Mouse (Mus musculus): ENCODE data around the gene 4933434E20Rik. TPM values are rescaled to one million over a fixed set of nuclear protein-coding genes. Genes with fewer than 3 reads are reported as not detected.

4933434E20Rik gene
- total RNA-seq (2017): 95.8 and 104 TPM in 2 replicates

- peak; percentile 18 for ATAC-seq (ENCODE audit: extremely low read depth, insufficient number of reproducible peaks, low FRiP score, poor library complexity, severe bottlenecking)
Observed at GRCm38 (mm10) chr3:90051441-90052350, at the start of gene 4933434E20Rik. 4933434E20Rik (plus strand) TSS chr3:90051636.

GRCm38 (mm10) chr3:90004091-90004796 lies 47.2 kb upstream of the 4933434E20Rik start:
- no peak for ATAC-seq (ENCODE audit: extremely low read depth, insufficient number of reproducible peaks, low FRiP score, poor library complexity, severe bottlenecking)

GRCm38 (mm10) chr3:90010291-90010690 lies 41.1 kb upstream of the 4933434E20Rik start:
- no peak for ATAC-seq (ENCODE audit: extremely low read depth, insufficient number of reproducible peaks, low FRiP score, poor library complexity, severe bottlenecking)

- ATAC-seq (ENCODE audit: extremely low read depth, insufficient number of reproducible peaks, low FRiP score, poor library complexity, severe bottlenecking): no peak
Observed at GRCm38 (mm10) chr3:90016626-90017025, 34.8 kb upstream of the 4933434E20Rik start.

GRCm38 (mm10) chr3:90034653-90035052 lies 16.8 kb upstream of the 4933434E20Rik start:
- ATAC-seq (ENCODE audit: extremely low read depth, insufficient number of reproducible peaks, low FRiP score, poor library complexity, severe bottlenecking): no peak

GRCm38 (mm10) chr3:90036263-90036662 lies 15.2 kb upstream of the 4933434E20Rik start:
- no peak for ATAC-seq (ENCODE audit: extremely low read depth, insufficient number of reproducible peaks, low FRiP score, poor library complexity, severe bottlenecking)

GRCm38 (mm10) chr3:90049691-90050090 lies 1.7 kb upstream of the 4933434E20Rik start:
- no peak for ATAC-seq (ENCODE audit: extremely low read depth, insufficient number of reproducible peaks, low FRiP score, poor library complexity, severe bottlenecking)

GRCm38 (mm10) chr3:90052351-90053241 lies 1.2 kb downstream of the 4933434E20Rik start, which contains the start of gene Ubap2l:
Ubap2l (minus strand) TSS chr3:90052628.
- ATAC-seq (ENCODE audit: extremely low read depth, insufficient number of reproducible peaks, low FRiP score, poor library complexity, severe bottlenecking): peak; percentile 93

GRCm38 (mm10) chr3:90061549-90061948 lies 10.1 kb downstream of the 4933434E20Rik start:
- no peak for ATAC-seq (ENCODE audit: extremely low read depth, insufficient number of reproducible peaks, low FRiP score, poor library complexity, severe bottlenecking)

GRCm38 (mm10) chr3:90062539-90062938 lies 11.1 kb downstream of the 4933434E20Rik start:
- ATAC-seq (ENCODE audit: extremely low read depth, insufficient number of reproducible peaks, low FRiP score, poor library complexity, severe bottlenecking): no peak

GRCm38 (mm10) chr3:90064383-90064782 lies 12.9 kb downstream of the 4933434E20Rik start:
- no peak for ATAC-seq (ENCODE audit: extremely low read depth, insufficient number of reproducible peaks, low FRiP score, poor library complexity, severe bottlenecking)

GRCm38 (mm10) chr3:90065553-90065952 lies 14.1 kb downstream of the 4933434E20Rik start:
- peak; percentile 62; the same call in 1 of the 2 replicates for ATAC-seq (ENCODE audit: extremely low read depth, insufficient number of reproducible peaks, low FRiP score, poor library complexity, severe bottlenecking)

- no peak for ATAC-seq (ENCODE audit: extremely low read depth, insufficient number of reproducible peaks, low FRiP score, poor library complexity, severe bottlenecking)
Observed at GRCm38 (mm10) chr3:90067851-90068250, 16.4 kb downstream of the 4933434E20Rik start.

- no peak for ATAC-seq (ENCODE audit: extremely low read depth, insufficient number of reproducible peaks, low FRiP score, poor library complexity, severe bottlenecking)
Observed at GRCm38 (mm10) chr3:90069688-90070087, 18.3 kb downstream of the 4933434E20Rik start.

- ATAC-seq (ENCODE audit: extremely low read depth, insufficient number of reproducible peaks, low FRiP score, poor library complexity, severe bottlenecking): no peak
Observed at GRCm38 (mm10) chr3:90072294-90072693, 20.9 kb downstream of the 4933434E20Rik start, which contains the start of gene Tpm3. Tpm3 (plus strand) TSS chr3:90072649.

GRCm38 (mm10) chr3:90076921-90077716 lies 25.7 kb downstream of the 4933434E20Rik start:
- ATAC-seq (ENCODE audit: extremely low read depth, insufficient number of reproducible peaks, low FRiP score, poor library complexity, severe bottlenecking): 0 out of 2 replicates have a peak, but pooled peaks have one; percentile 21

GRCm38 (mm10) chr3:90078224-90078623 lies 26.8 kb downstream of the 4933434E20Rik start:
- ATAC-seq (ENCODE audit: extremely low read depth, insufficient number of reproducible peaks, low FRiP score, poor library complexity, severe bottlenecking): no peak

All from neutrophil, adult 5-6 weeks (primary cell).